Mouse (Mus musculus) layer of hippocampus, adult 9-10 months (tissue): Measurements from ENCODE around the gene Cbx1.
"Not testable (repeated sequence)": the region's sequence is repeated elsewhere in the genome, so short reads cannot be mapped to it uniquely, and the experiment has no call there.

Experiments
- DNase-seq: peaks from one replicate; pipeline ENCODE4 v3.0.0; 2022; ENCODE audit warnings: low spot score

Gene Cbx1

DNA sequence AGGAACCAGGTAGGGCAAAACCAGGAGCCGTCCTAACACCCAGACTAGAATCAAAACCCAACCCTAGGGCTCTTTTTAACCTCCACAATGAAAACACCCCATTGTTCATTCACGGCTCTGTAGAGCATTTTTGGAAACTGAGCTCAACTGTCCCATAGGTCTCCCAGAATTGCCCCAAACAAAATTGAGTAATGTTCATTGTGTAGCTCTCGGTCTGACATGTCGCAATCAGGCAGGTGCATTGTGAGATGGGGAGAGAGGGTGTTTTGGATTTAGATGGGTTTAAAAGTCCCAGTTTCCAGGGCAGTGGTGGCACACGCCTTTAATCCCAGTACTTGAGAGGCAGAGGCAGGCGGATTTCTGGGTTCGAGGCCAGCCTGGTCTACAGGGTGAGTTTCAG lies 50.5 kb downstream of the Cbx1 start:
- no peak for DNase-seq

DNA sequence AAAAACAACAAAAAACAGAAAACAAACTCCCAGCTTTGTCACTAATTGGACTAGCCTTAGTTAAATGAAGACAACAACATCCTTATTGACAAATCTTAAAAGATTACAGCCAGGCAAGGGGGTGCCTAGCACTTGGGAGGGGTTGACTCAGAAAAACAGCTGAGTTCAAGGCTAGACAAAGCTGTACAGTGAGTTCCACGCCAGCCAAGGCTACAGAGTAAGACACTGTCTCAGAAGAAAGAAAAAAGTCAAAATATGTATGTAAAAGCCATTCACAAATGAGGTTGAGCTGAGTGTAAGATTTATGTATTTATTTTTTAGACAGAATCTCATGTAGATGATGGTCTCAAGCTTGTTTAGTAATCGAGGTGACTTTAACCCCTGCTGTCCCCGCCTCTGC lies 51.0 kb downstream of the Cbx1 start:
- DNase-seq = no peak

DNA sequence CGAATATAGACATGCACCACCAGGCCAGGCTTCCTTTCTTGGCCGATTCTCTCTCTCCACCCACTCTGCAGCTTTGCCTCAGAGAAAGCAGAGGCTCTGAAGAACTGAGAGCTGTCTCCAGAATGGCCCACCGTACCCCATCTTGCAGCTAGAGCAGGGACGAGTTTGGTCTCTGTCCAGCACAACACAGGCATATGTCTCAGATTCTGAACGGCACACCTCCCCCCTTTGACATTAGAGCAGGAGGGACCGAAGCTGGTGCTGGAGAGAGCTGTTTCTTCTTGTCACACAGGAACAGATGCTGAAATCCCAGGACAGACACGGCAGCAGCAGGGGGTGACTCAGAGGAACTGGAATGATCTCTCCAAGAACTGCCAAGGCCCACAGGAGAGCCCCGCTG lies 51.4 kb downstream of the Cbx1 start:
- no peak for DNase-seq

DNA sequence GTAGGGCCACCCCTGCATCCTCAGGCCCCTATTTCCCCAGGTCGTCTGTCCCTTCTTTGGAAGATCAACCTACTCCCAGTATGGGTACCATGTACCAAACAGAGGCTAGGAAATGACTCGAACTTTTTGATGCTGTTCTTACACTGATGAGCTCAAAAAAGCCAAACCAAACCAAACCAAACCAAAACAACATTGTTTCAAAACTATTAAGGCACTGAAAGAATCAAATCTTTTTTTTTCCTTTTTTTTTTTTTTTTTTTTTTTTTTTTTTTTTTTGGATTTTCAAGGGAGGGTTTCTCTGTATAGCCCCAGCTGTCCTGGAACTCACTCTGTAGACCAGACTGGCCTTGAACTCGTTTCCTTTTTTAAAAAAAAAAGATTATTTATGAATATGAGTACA lies 54.7 kb downstream of the Cbx1 start:
- no peak for DNase-seq

DNA sequence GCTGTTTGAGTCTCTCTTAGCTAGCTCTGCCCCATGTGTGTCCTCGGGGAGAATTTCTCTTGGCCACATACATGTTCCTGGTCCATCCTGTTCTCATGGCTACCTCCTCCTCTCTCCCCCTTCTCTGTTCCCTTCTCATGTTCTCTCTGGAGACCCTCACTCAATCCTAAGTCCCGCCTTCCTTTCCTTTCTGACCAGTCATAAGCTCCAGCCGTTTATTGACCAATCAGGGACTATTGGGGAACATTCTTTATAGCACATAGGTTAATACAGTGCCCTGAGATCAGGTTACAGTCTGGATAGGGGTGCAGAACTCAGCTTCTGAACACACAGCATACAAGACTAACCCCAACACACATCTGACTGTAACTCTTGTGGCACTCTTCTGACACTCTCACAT lies 58.3 kb downstream of the Cbx1 start:
- no peak for DNase-seq

DNA sequence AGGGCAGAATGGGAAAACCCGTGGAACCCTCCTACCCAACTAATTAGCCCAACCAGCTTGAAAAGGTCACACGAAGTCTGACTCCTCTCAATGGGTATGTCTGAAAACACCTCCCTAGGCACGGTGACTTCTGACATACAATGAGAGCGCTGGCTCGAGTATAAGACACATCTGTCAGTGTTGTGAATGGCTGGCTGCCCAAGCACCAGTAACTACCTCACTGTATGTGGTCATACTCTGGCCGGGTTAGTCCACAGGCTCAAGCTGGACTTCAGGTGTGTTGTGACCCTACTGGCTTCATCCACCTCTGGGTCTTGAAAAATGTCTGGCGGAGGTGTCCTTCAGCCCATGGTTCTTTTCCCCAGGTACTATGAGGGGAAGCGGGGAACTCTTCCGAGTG lies 59.8 kb downstream of the Cbx1 start:
- no peak for DNase-seq

DNA sequence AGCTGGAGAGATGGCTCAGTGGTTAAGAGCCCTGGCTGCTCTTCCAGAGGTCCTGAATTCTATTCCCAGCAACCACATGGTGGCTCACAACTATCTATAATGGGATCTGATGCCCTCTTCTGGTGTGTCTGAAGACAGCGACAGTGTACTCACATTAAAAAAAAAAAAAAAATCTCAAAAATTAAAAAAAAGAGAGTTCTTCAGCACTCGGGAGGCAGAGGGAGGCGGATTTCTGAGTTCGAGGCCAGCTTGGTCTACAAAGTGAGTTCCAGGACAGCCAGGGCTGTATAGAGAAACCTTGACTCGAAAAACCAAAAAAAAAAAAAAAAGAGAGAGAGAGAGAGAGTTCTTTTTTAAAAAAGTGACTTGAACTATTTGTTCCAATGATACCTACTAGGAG lies 60.2 kb downstream of the Cbx1 start:
- not testable (repeated sequence) for DNase-seq

DNA sequence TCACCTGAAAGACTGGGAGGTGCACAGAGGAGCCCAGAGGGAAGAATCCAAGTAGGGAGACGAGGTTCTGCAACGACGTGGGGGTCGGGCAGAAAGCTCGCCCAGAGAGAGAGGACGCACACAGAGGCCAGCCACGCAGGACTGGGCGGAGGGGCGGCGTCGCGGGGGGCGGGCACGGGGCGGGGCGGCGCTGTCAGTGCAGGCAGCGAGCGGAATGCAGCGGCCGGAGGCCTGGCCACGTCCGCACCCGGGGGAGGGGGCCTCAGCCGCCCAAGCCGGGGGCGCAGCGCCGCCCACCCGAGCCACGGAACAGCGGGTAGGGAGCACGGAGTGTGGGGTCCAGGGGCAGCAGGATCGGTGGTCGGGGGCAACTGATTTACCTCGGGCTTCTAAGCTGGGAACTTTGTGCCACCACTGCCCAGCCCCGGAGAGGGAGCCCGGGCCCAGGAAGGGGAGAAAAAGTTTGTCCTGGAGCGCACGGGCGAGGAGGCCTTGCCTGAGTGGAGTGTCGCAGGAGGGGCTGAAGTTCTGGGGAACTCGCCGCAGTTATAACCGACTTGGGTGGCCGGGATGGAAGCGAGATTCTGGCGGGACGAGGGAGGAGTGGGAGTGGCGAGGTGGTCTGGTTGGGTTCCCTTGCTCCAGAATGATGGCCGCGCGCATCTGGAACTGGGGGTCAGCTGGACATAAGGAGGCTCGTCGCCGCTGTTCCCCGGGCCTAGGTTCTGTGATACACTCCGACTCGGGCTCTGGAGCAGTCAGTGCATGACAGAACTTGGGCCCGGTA lies 60.9 kb downstream of the Cbx1 start, which contains the start of gene Copz2:
TSS of gene Copz2 (plus strand) at position 190 of the 787 bp plus-strand sequence.
- no peak for DNase-seq

DNA sequence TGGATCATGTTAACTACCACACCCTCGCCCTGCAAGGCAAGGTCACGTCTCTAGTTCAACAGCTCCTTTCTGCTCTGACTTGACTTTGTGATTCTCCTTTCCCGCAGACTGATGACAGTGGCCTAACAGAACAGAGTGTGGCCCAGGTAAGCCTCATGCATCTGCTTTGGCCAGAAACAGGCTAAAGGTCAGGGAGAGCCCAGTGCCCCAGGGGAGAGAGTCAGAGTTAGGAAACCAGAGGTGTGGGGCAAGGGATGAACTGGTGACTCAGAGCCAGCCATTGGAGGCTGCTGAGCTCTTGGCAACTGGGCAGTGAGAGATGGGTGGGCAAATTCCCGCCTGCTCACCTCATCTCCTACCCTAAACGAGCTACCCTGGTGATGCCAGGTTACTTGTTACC lies 68.5 kb downstream of the Cbx1 start:
- DNase-seq = no peak
